13 mouse cellular contexts compared by ENCODE assay signal in the genomic region with DNA sequence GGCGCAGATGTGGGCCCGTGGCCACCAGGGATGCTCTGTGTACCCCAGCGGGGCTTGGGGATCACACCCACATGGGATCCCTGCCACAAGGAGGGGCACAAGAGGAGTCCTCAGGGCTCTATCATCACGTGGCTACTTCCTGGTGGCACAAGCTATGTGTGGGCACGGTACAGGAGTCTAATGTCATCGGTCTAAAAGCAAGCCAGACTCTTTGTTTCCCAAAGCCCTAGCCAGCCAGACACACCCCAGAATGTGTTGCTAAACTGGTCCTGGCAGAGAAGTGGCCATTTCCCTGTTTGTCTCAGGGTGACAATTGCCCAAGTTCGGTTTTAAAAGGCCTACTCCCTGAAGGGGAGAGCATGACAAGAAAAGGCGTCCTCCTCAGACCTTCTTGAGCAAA. TPM values are rescaled to one million over a fixed set of nuclear protein-coding genes. Genes with fewer than 3 reads are reported as not detected.
DNase-seq lines count a peak whose midpoint lies in the region; ATAC-seq lines count a peak whose summit lies in the region.
"Had no signal": no experiment of that assay in that cellular context is flagged by ENCODE, and none has a peak within 500 bp of the region (broad histone marks: within the 10 kb centered on the region; RNA-seq: fewer than 3 reads in every experiment).

No protein-coding gene starts in this region.

- H3K27me3 ChIP-seq in heart, embryonic 15.5 days: peaks cover 4% of the 10 kb centered on the region; the same call in 1 of the 2 replicates
- no peaks in the 10 kb centered on the region for H3K27me3 ChIP-seq in lung, embryonic 16.5 days (ENCODE audit: control insufficient read depth, insufficient read depth, low read depth, low read length)

- no peaks in the 10 kb centered on the region for H3K9me3 ChIP-seq in heart, embryonic 15.5 days (replicated peaks)
- H3K9me3 ChIP-seq in lung, embryonic 16.5 days (ENCODE audit: control insufficient read depth, low read length): no peaks in the 10 kb centered on the region
- H3K9me3 ChIP-seq: lung, embryonic 15.5 days had no signal

- no peak overlapping the region for H3K9ac ChIP-seq in heart, embryonic 15.5 days
- H3K9ac ChIP-seq in lung, embryonic 16.5 days (ENCODE audit: low read length): 0 out of 2 replicates have a peak overlapping the region, but pooled peaks have one; percentile 12
- H3K9ac ChIP-seq: lung, embryonic 15.5 days had no signal

- WGBS in heart, embryonic 15.5 days: 58% methylated on average over 8 of the region's 8 CpGs
- 59% methylated on average over 8 of the region's 8 CpGs for WGBS in lung, embryonic 16.5 days

- peaks cover 16% of the 10 kb centered on the region for H3K4me1 ChIP-seq in brown adipose tissue, adult 24 weeks (ENCODE audit: control insufficient read depth, insufficient read depth, insufficient read length, low read length)
- peaks cover 62% of the 10 kb centered on the region for H3K4me1 ChIP-seq in heart, embryonic 15.5 days (replicated peaks)
- peaks cover 6% of the 10 kb centered on the region for H3K4me1 ChIP-seq in lung, embryonic 16.5 days (replicated peaks; ENCODE audit: control insufficient read depth, insufficient read depth, low read length)

- H3K4me3 ChIP-seq in brown adipose tissue, adult 24 weeks (ENCODE audit: insufficient read depth, low read depth, low read length): peak overlapping the region; percentile 25
- H3K4me3 ChIP-seq in heart, embryonic 15.5 days: no peak overlapping the region
- H3K4me3 ChIP-seq in lung, embryonic 16.5 days (ENCODE audit: low read length): no peak overlapping the region
- H3K4me3 ChIP-seq: lung, embryonic 15.5 days had no signal

- peak overlapping the region; percentile 91 for H3K27ac ChIP-seq in brown adipose tissue, adult 24 weeks (replicated peaks; ENCODE audit: low read depth, low read length)
- H3K27ac ChIP-seq in heart, embryonic 15.5 days: peak overlapping the region; percentile 64
- H3K27ac ChIP-seq in lung, embryonic 16.5 days (ENCODE audit: low read length): no peak overlapping the region
- H3K27ac ChIP-seq: lung, embryonic 15.5 days had no signal

- H3K36me3 ChIP-seq in heart, embryonic 15.5 days: no peaks in the 10 kb centered on the region
- H3K36me3 ChIP-seq in lung, embryonic 16.5 days (ENCODE audit: control insufficient read depth, insufficient read depth, low read length): no peaks in the 10 kb centered on the region
- H3K36me3 ChIP-seq: G1E; lung, embryonic 15.5 days had no signal

- H3K4me2 ChIP-seq in heart, embryonic 15.5 days: no peak overlapping the region
- no peak overlapping the region for H3K4me2 ChIP-seq in lung, embryonic 16.5 days (ENCODE audit: low read depth, low read length)
- H3K4me2 ChIP-seq: lung, embryonic 15.5 days had no signal

- DNase-seq in adrenal gland, postnatal 10 days: peak; percentile 29
- DNase-seq in adrenal gland, postnatal 14 days: no peak
- DNase-seq in left cerebral cortex, adult 8-10 months (ENCODE audit: low spot score in 2 of 2): no peak
- no peak for DNase-seq in left cerebral cortex, postnatal 14 days (ENCODE audit: low spot score in 2 of 2)
- no peak for DNase-seq in cerebellum, adult 11 months
- DNase-seq: kidney, postnatal 36 days; right cerebral cortex, postnatal 14 days had no signal

- intact Hi-C loops in left cerebral cortex, postnatal 14 days (cut with DNase I): loop anchor here (10.0 kb wide), 1 partner anchor 302 kb away; a partner anchor contains a TSS

- ATAC-seq in heart, embryonic 15.5 days (replicated peaks; ENCODE audit: insufficient number of reproducible peaks, insufficient read depth, low FRiP score, low read depth): no peak
- no peak for ATAC-seq in lung, embryonic 16.5 days (ENCODE audit: low read depth)

RNA-seq across cellular contexts. Expression of a gene that starts 2.6 kb away (rescaled TPM):
- not detected for total RNA-seq in adrenal gland, postnatal 10 days (2021)
- not detected in 2 replicates for total RNA-seq in adrenal gland, postnatal 14 days (2021)
- polyA plus RNA-seq in brown adipose tissue, adult 24 weeks (2012; ENCODE audit: insufficient read depth, insufficient read length, missing spikeins): not detected in 2 replicates
- not detected in 2 replicates for polyA plus RNA-seq in heart, embryonic 15.5 days (2015; fragmentation: Nextera tagmentation; extraction: Ambion mirVana)
- polyA plus RNA-seq in lung, embryonic 16.5 days (2015; fragmentation: Nextera tagmentation; extraction: Ambion mirVana): not detected in 2 replicates
- total RNA-seq in left cerebral cortex, adult 8-10 months (2022): not detected
- total RNA-seq in left cerebral cortex, postnatal 14 days (2021): not detected
- total RNA-seq: G1E had no signal
- polyA plus RNA-seq: G1E; lung, embryonic 15.5 days; stomach, embryonic 16.5 days had no signal

RNA-seq across cellular contexts. Expression of a gene that starts 31.8 kb away (rescaled TPM):
- total RNA-seq in adrenal gland, postnatal 10 days (2021): 1 to 10 TPM; 1.7 to 2.4 TPM
- 0.53 and 1.2 TPM in 2 replicates for total RNA-seq in adrenal gland, postnatal 14 days (2021)
- not detected in 2 replicates for polyA plus RNA-seq in brown adipose tissue, adult 24 weeks (2012; ENCODE audit: insufficient read depth, insufficient read length, missing spikeins)
- 1.8 and 5.7 TPM in 2 replicates for polyA plus RNA-seq in heart, embryonic 15.5 days (2015; fragmentation: Nextera tagmentation; extraction: Ambion mirVana)
- 25.4 and 26.0 TPM in 2 replicates for polyA plus RNA-seq in lung, embryonic 16.5 days (2015; fragmentation: Nextera tagmentation; extraction: Ambion mirVana)
- total RNA-seq in left cerebral cortex, adult 8-10 months (2022): 1 to 10 TPM; 1.1 to 1.6 (median 1.2) TPM
- under 1 TPM; 0.13 to 0.49 TPM for total RNA-seq in left cerebral cortex, postnatal 14 days (2021)
- polyA plus RNA-seq: G1E had no signal
